Mouse (Mus musculus): ENCODE data around the gene Tmem164.

GRCm38 (mm10) chrX:142677193-142677592 lies 4.0 kb upstream of the Tmem164 start:
- TF ChIP-seq POLR2A (IDR thresholded peaks at IDR 0.05; ENCODE audit: insufficient read length, low read depth) (no peak), MYOG (IDR thresholded peaks at IDR 0.05; ENCODE audit: control insufficient read depth in 1 of 3, insufficient read depth in 1 of 3, insufficient read length in 2 of 3, low read depth in 2 of 3) (no peak), MAX (IDR thresholded peaks at IDR 0.05; ENCODE audit: low read depth) (no peak), POLR2AphosphoS2 (IDR thresholded peaks at IDR 0.05; ENCODE audit: insufficient read length, low read depth) (no peak), E2F4 (IDR thresholded peaks at IDR 0.05; ENCODE audit: insufficient read depth) (no peak), CEBPB (IDR thresholded peaks at IDR 0.05; ENCODE audit: insufficient read depth, poor library complexity, severe bottlenecking) (no peak), TCF12 (IDR thresholded peaks at IDR 0.05; ENCODE audit: insufficient read depth, poor library complexity, severe bottlenecking) (no peak), USF1 (IDR thresholded peaks at IDR 0.05; ENCODE audit: low read depth) (no peak), MYOD1 (IDR thresholded peaks at IDR 0.05; ENCODE audit: control insufficient read depth in 1 of 3, insufficient read length in 2 of 3, low read depth in 2 of 3) (no peak), SRF (IDR thresholded peaks at IDR 0.05; ENCODE audit: control insufficient read depth, insufficient read length, low read depth) (no peak), TCF3 (IDR thresholded peaks at IDR 0.05; ENCODE audit: insufficient read length, low read depth) (no peak)

All from myocyte (in vitro differentiated cells).